Mouse (Mus musculus): Measurements from ENCODE around the gene Lsm7. TPM values are rescaled to one million over a fixed set of nuclear protein-coding genes. Genes with fewer than 3 reads are reported as not detected.

Gene Lsm7
- polyA plus RNA-seq, 1 experiment from 2014 or later, result 361 TPM

- H3K27me3 ChIP-seq (ENCODE audit: control insufficient read depth, insufficient read depth, low read length), result peaks cover 37% of the 10 kb centered on the region
- WGBS, result 58% methylated on average over 8 of the region's 8 CpGs
- ATAC-seq (ENCODE audit: insufficient number of reproducible peaks, insufficient read depth, low FRiP score, low read depth), result no peak
These were observed 9.8 kb downstream of the Lsm7 start for GRCm38 (mm10) chr10:80845055-80845693.

GRCm38 (mm10) chr10:80843931-80844547, 11.0 kb downstream of the Lsm7 start, which contains the start of gene Lingo3:
Lingo3 (minus strand) TSS chr10:80844039.
- Histone ChIP-seq H3K27me3 (ENCODE audit: control insufficient read depth, insufficient read depth, low read length) (peaks cover 37% of the 10 kb centered on the region), H3K36me3 (ENCODE audit: control insufficient read depth, insufficient read depth, low read length) (no peaks in the 10 kb centered on the region), H3K4me1 (ENCODE audit: control insufficient read depth, insufficient read depth, low read length) (0 out of 2 replicates have a peak, but pooled peaks cover 8% of the 10 kb centered on the region), H3K27ac (ENCODE audit: low read length) (no peak within 1 kb of the TSS), H3K9me3 (ENCODE audit: control insufficient read depth, low read depth, low read length) (no peaks in the 10 kb centered on the region), H3K9ac (replicated peaks; ENCODE audit: low read depth, low read length) (peak within 1 kb of the TSS; percentile 22), H3K4me3 (ENCODE audit: low read depth, low read length) (peak within 1 kb of the TSS; percentile 33), H3K4me2 (replicated peaks; ENCODE audit: low read depth, low read length) (peak within 1 kb of the TSS; percentile 70)
- 4% methylated on average over 51 of the region's 51 CpGs for WGBS
- ATAC-seq (ENCODE audit: insufficient number of reproducible peaks, insufficient read depth, low FRiP score, low read depth), result no peak

More at GRCm38 (mm10) chr10:80845055-80845693, 9.8 kb downstream of the Lsm7 start:
- Histone ChIP-seq H3K9ac (replicated peaks; ENCODE audit: low read depth, low read length) (no peak overlapping the region), H3K4me1 (ENCODE audit: control insufficient read depth, insufficient read depth, low read length) (0 out of 2 replicates have a peak, but pooled peaks cover 8% of the 10 kb centered on the region), H3K27ac (ENCODE audit: low read length) (no peak overlapping the region), H3K9me3 (ENCODE audit: control insufficient read depth, low read depth, low read length) (no peaks in the 10 kb centered on the region), H3K4me3 (ENCODE audit: low read depth, low read length) (no peak overlapping the region), H3K36me3 (ENCODE audit: control insufficient read depth, insufficient read depth, low read length) (no peaks in the 10 kb centered on the region), H3K4me2 (replicated peaks; ENCODE audit: low read depth, low read length) (no peak overlapping the region)

- Histone ChIP-seq H3K9me3 (ENCODE audit: control insufficient read depth, low read depth, low read length) (no peaks in the 10 kb centered on the region), H3K4me2 (replicated peaks; ENCODE audit: low read depth, low read length) (peak overlapping the region; percentile 70), H3K9ac (replicated peaks; ENCODE audit: low read depth, low read length) (peak overlapping the region; percentile 22), H3K27me3 (ENCODE audit: control insufficient read depth, insufficient read depth, low read length) (peaks cover 37% of the 10 kb centered on the region), H3K36me3 (ENCODE audit: control insufficient read depth, insufficient read depth, low read length) (no peaks in the 10 kb centered on the region), H3K4me3 (ENCODE audit: low read depth, low read length) (peak overlapping the region; percentile 33), H3K4me1 (ENCODE audit: control insufficient read depth, insufficient read depth, low read length) (0 out of 2 replicates have a peak, but pooled peaks cover 5% of the 10 kb centered on the region), H3K27ac (ENCODE audit: low read length) (no peak overlapping the region)
- no peak for ATAC-seq (ENCODE audit: insufficient number of reproducible peaks, insufficient read depth, low FRiP score, low read depth)
- WGBS, result 10% methylated on average over 32 of the region's 32 CpGs
These were observed 11.7 kb downstream of the Lsm7 start for GRCm38 (mm10) chr10:80843087-80843930.

GRCm38 (mm10) chr10:80842334-80842733, 12.7 kb downstream of the Lsm7 start:
- Histone ChIP-seq H3K9ac (replicated peaks; ENCODE audit: low read depth, low read length) (no peak overlapping the region), H3K36me3 (ENCODE audit: control insufficient read depth, insufficient read depth, low read length) (no peaks in the 10 kb centered on the region), H3K4me2 (replicated peaks; ENCODE audit: low read depth, low read length) (no peak overlapping the region), H3K4me1 (ENCODE audit: control insufficient read depth, insufficient read depth, low read length) (0 out of 2 replicates have a peak, but pooled peaks cover 4% of the 10 kb centered on the region), H3K9me3 (ENCODE audit: control insufficient read depth, low read depth, low read length) (no peaks in the 10 kb centered on the region), H3K4me3 (ENCODE audit: low read depth, low read length) (no peak overlapping the region), H3K27me3 (ENCODE audit: control insufficient read depth, insufficient read depth, low read length) (peaks cover 37% of the 10 kb centered on the region), H3K27ac (ENCODE audit: low read length) (no peak overlapping the region)
- WGBS, result 77% methylated on average over 15 of the region's 15 CpGs
- no peak for ATAC-seq (ENCODE audit: insufficient number of reproducible peaks, insufficient read depth, low FRiP score, low read depth)

GRCm38 (mm10) chr10:80841685-80842084, 13.3 kb downstream of the Lsm7 start:
- Histone ChIP-seq H3K4me1 (ENCODE audit: control insufficient read depth, insufficient read depth, low read length) (0 out of 2 replicates have a peak, but pooled peaks cover 4% of the 10 kb centered on the region), H3K4me3 (ENCODE audit: low read depth, low read length) (no peak overlapping the region), H3K9ac (replicated peaks; ENCODE audit: low read depth, low read length) (no peak overlapping the region), H3K9me3 (ENCODE audit: control insufficient read depth, low read depth, low read length) (no peaks in the 10 kb centered on the region), H3K36me3 (ENCODE audit: control insufficient read depth, insufficient read depth, low read length) (no peaks in the 10 kb centered on the region), H3K4me2 (replicated peaks; ENCODE audit: low read depth, low read length) (no peak overlapping the region), H3K27ac (ENCODE audit: low read length) (no peak overlapping the region), H3K27me3 (ENCODE audit: control insufficient read depth, insufficient read depth, low read length) (peaks cover 39% of the 10 kb centered on the region)
- 80% methylated on average over 2 of the region's 2 CpGs for WGBS
- no peak for ATAC-seq (ENCODE audit: insufficient number of reproducible peaks, insufficient read depth, low FRiP score, low read depth)

GRCm38 (mm10) chr10:80839848-80840247, 15.2 kb downstream of the Lsm7 start:
- no peak overlapping the region for H3K4me3 ChIP-seq (ENCODE audit: low read depth, low read length)
- H3K9me3 ChIP-seq (ENCODE audit: control insufficient read depth, low read depth, low read length), result peaks cover under 1% of the 10 kb centered on the region; the same call in 1 of the 2 replicates
- peaks cover 46% of the 10 kb centered on the region for H3K27me3 ChIP-seq (ENCODE audit: control insufficient read depth, insufficient read depth, low read length)
- H3K27ac ChIP-seq (ENCODE audit: low read length), result no peak overlapping the region
- 66% methylated on average over 6 of the region's 6 CpGs for WGBS
- no peak overlapping the region for H3K4me2 ChIP-seq (replicated peaks; ENCODE audit: low read depth, low read length)
- peaks cover 7% of the 10 kb centered on the region; the same call in 1 of the 2 replicates for H3K4me1 ChIP-seq (ENCODE audit: control insufficient read depth, insufficient read depth, low read length)
- no peaks in the 10 kb centered on the region for H3K36me3 ChIP-seq (ENCODE audit: control insufficient read depth, insufficient read depth, low read length)
- no peak for ATAC-seq (ENCODE audit: insufficient number of reproducible peaks, insufficient read depth, low FRiP score, low read depth)
- H3K9ac ChIP-seq (replicated peaks; ENCODE audit: low read depth, low read length), result no peak overlapping the region

- no peak for ATAC-seq (ENCODE audit: insufficient number of reproducible peaks, insufficient read depth, low FRiP score, low read depth)
- WGBS, result 65% methylated on average over 2 of the region's 2 CpGs
- H3K36me3 ChIP-seq (ENCODE audit: control insufficient read depth, insufficient read depth, low read length), result no peaks in the 10 kb centered on the region
These were observed 16.6 kb downstream of the Lsm7 start for GRCm38 (mm10) chr10:80838346-80838912.

GRCm38 (mm10) chr10:80837827-80838226, 17.2 kb downstream of the Lsm7 start:
- H3K4me1 ChIP-seq (ENCODE audit: control insufficient read depth, insufficient read depth, low read length), result peaks cover 3% of the 10 kb centered on the region; the same call in 1 of the 2 replicates
- no peaks in the 10 kb centered on the region for H3K36me3 ChIP-seq (ENCODE audit: control insufficient read depth, insufficient read depth, low read length)
- peaks cover 5% of the 10 kb centered on the region; the same call in 1 of the 2 replicates for H3K9me3 ChIP-seq (ENCODE audit: control insufficient read depth, low read depth, low read length)
- ATAC-seq (ENCODE audit: insufficient number of reproducible peaks, insufficient read depth, low FRiP score, low read depth), result no peak
- no peak overlapping the region for H3K9ac ChIP-seq (replicated peaks; ENCODE audit: low read depth, low read length)
- H3K27me3 ChIP-seq (ENCODE audit: control insufficient read depth, insufficient read depth, low read length), result peaks cover 32% of the 10 kb centered on the region
- 24% methylated on average over 2 of the region's 2 CpGs for WGBS
- no peak overlapping the region for H3K4me3 ChIP-seq (ENCODE audit: low read depth, low read length)
- no peak overlapping the region for H3K27ac ChIP-seq (ENCODE audit: low read length)
- H3K4me2 ChIP-seq (replicated peaks; ENCODE audit: low read depth, low read length), result no peak overlapping the region

More at GRCm38 (mm10) chr10:80838346-80838912, 16.6 kb downstream of the Lsm7 start:
- peaks cover 4% of the 10 kb centered on the region; the same call in 1 of the 2 replicates for H3K4me1 ChIP-seq (ENCODE audit: control insufficient read depth, insufficient read depth, low read length)
- no peak overlapping the region for H3K4me2 ChIP-seq (replicated peaks; ENCODE audit: low read depth, low read length)
- peaks cover 38% of the 10 kb centered on the region for H3K27me3 ChIP-seq (ENCODE audit: control insufficient read depth, insufficient read depth, low read length)
- H3K9me3 ChIP-seq (ENCODE audit: control insufficient read depth, low read depth, low read length), result peaks cover 5% of the 10 kb centered on the region; the same call in 1 of the 2 replicates
- H3K9ac ChIP-seq (replicated peaks; ENCODE audit: low read depth, low read length), result no peak overlapping the region
- H3K27ac ChIP-seq (ENCODE audit: low read length), result no peak overlapping the region
- no peak overlapping the region for H3K4me3 ChIP-seq (ENCODE audit: low read depth, low read length)

Measured in stomach, embryonic 14.5 days (tissue).